Mouse (Mus musculus): ENCODE data around the gene Stac2. TPM values are rescaled to one million over a fixed set of nuclear protein-coding genes. Genes with fewer than 3 reads are reported as not detected.

The Stac2 gene
- total and polyA plus RNA-seq, 2 experiments = not detected

- no peak for TF ChIP-seq CTCF (IDR thresholded peaks at IDR 0.05; ENCODE audit: low read depth, low read length)
- Histone ChIP-seq H3K79me2 (ENCODE audit: control insufficient read depth, insufficient read depth, low read length) (no peaks in the 10 kb centered on the region), H3K4me3 (ENCODE audit: insufficient read depth, low read depth, low read length) (no peak overlapping the region), H3K36me3 (ENCODE audit: control insufficient read depth, insufficient read depth, low read length) (no peaks in the 10 kb centered on the region), H3K27me3 (ENCODE audit: control insufficient read depth, insufficient read depth, low read length) (no peaks in the 10 kb centered on the region), H3K4me1 (ENCODE audit: control insufficient read depth, insufficient read depth, low read length) (peaks cover 2% of the 10 kb centered on the region; the same call in 1 of the 2 replicates), H3K9ac (ENCODE audit: low read depth, low read length) (no peak overlapping the region), H3K27ac (replicated peaks; ENCODE audit: insufficient read depth, low read depth, low read length) (no peak overlapping the region)
- no peak for DNase-seq (ENCODE audit: extremely low read depth, low read depth, low spot score)
- WGBS = 54% methylated on average over 5 of the region's 5 CpGs
Measured at GRCm38 (mm10) chr11:97999748-98000147, 53.5 kb downstream of the Stac2 start.

DNA sequence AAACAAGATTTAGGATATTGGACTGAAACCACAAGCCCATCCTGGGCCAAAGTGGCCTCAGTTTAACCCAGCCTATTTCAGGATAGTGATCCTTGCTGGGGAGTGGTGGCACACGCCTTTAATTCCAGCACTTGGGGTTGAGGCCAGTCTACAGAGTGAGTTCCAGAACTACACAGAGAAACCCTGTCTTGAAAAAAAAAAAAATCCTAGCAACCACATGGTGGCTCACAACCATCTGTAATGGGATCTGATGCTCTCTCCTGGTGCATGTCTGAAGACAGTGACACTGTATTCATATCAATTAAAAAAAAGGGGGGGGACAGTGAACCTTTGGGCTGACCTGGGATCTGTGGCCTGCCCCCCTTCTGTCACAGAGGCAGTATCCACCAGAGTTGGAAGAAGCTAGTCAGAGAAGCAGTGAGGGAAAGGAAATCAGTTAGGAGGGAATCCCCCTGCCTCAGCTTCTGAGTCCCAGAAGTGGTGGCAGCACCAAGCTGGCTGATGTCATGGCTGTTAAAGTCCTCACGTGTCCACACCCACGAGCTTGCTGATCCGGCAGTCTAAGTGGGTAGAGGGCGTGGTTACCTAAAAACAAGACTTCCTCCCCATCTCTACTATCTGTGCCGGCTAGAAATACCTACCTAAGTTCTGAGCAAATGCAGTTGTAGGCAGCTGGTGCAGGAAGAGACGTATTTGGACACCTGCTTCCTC, 54.2 kb downstream of the Stac2 start:
- no peak overlapping the region for H3K4me3 ChIP-seq (ENCODE audit: insufficient read depth, low read depth, low read length)
- TF ChIP-seq CTCF (IDR thresholded peaks at IDR 0.05; ENCODE audit: low read depth, low read length) (no peak), POLR2A (IDR thresholded peaks at IDR 0.05; ENCODE audit: extremely low read depth, insufficient read depth, low read length) (no peak)
- H3K79me2 ChIP-seq (ENCODE audit: control insufficient read depth, insufficient read depth, low read length) = no peaks in the 10 kb centered on the region
- WGBS = 65% methylated on average over 7 of the region's 7 CpGs
- no peak overlapping the region for H3K27ac ChIP-seq (replicated peaks; ENCODE audit: insufficient read depth, low read depth, low read length)
- H3K36me3 ChIP-seq (ENCODE audit: control insufficient read depth, insufficient read depth, low read length) = no peaks in the 10 kb centered on the region
- H3K9ac ChIP-seq (ENCODE audit: low read depth, low read length) = no peak overlapping the region
- H3K4me1 ChIP-seq (ENCODE audit: control insufficient read depth, insufficient read depth, low read length) = peaks cover 5% of the 10 kb centered on the region; the same call in 1 of the 2 replicates
- no peak for DNase-seq (ENCODE audit: extremely low read depth, low read depth, low spot score)
- H3K27me3 ChIP-seq (ENCODE audit: control insufficient read depth, insufficient read depth, low read length) = no peaks in the 10 kb centered on the region

DNA sequence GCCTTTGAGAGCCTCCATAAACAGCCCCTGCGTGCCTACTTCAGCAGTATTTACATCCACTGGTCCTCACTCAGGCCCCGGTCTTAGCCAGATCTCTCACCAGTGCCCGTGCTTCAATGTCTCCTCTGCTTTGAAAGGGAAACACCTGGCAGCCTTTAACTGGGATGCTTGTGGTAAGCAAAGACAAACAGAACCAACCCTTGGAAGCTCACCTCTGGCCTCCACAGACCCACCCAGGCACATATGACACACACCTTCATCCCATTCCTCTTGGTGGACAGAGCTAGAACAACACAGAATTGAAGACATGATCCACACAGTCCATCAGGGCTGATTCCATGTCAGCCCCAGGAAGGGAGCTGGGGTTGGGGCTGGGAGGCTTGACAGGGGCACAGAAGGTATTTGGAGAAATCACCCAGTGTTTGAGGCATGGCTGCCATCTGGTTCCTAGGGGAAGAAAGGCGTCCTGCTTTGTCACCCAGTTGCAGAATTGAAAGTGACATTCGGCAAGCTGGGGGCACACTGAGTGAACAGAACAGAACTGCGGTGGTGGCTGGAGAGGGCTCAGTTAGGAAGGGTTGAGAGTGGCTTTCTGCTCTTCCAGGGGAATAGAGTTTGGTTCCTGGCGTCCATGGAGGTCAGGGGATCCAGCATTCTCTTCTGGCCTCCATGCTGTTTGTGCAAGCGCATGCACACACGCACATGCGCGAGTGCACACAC, 55.0 kb downstream of the Stac2 start:
- Histone ChIP-seq H3K79me2 (ENCODE audit: control insufficient read depth, insufficient read depth, low read length) (no peaks in the 10 kb centered on the region), H3K4me1 (ENCODE audit: control insufficient read depth, insufficient read depth, low read length) (peaks cover 5% of the 10 kb centered on the region; the same call in 1 of the 2 replicates), H3K27ac (replicated peaks; ENCODE audit: insufficient read depth, low read depth, low read length) (no peak overlapping the region), H3K4me3 (ENCODE audit: insufficient read depth, low read depth, low read length) (no peak overlapping the region), H3K9ac (ENCODE audit: low read depth, low read length) (no peak overlapping the region), H3K27me3 (ENCODE audit: control insufficient read depth, insufficient read depth, low read length) (no peaks in the 10 kb centered on the region), H3K36me3 (ENCODE audit: control insufficient read depth, insufficient read depth, low read length) (no peaks in the 10 kb centered on the region)
- 79% methylated on average over 11 of the region's 11 CpGs for WGBS
- no peak for DNase-seq (ENCODE audit: extremely low read depth, low read depth, low spot score)
- TF ChIP-seq CTCF (IDR thresholded peaks at IDR 0.05; ENCODE audit: low read depth, low read length) (no peak), POLR2A (IDR thresholded peaks at IDR 0.05; ENCODE audit: extremely low read depth, insufficient read depth, low read length) (no peak)

GRCm38 (mm10) chr11:97997387-97997960, 55.8 kb downstream of the Stac2 start:
- Histone ChIP-seq H3K4me3 (ENCODE audit: insufficient read depth, low read depth, low read length) (no peak overlapping the region), H3K79me2 (ENCODE audit: control insufficient read depth, insufficient read depth, low read length) (no peaks in the 10 kb centered on the region), H3K27me3 (ENCODE audit: control insufficient read depth, insufficient read depth, low read length) (no peaks in the 10 kb centered on the region), H3K36me3 (ENCODE audit: control insufficient read depth, insufficient read depth, low read length) (no peaks in the 10 kb centered on the region), H3K27ac (replicated peaks; ENCODE audit: insufficient read depth, low read depth, low read length) (no peak overlapping the region), H3K9ac (ENCODE audit: low read depth, low read length) (no peak overlapping the region), H3K4me1 (ENCODE audit: control insufficient read depth, insufficient read depth, low read length) (peaks cover 5% of the 10 kb centered on the region; the same call in 1 of the 2 replicates)
- DNase-seq (ENCODE audit: extremely low read depth, low read depth, low spot score) = peak; percentile 51
- WGBS = 60% methylated on average over 8 of the region's 8 CpGs
- TF ChIP-seq POLR2A (IDR thresholded peaks at IDR 0.05; ENCODE audit: extremely low read depth, insufficient read depth, low read length) = no peak
- TF ChIP-seq CTCF (IDR thresholded peaks at IDR 0.05; ENCODE audit: low read depth, low read length) = no peak

- Histone ChIP-seq H3K4me3 (ENCODE audit: insufficient read depth, low read depth, low read length) (no peak overlapping the region), H3K9ac (ENCODE audit: low read depth, low read length) (no peak overlapping the region), H3K4me1 (ENCODE audit: control insufficient read depth, insufficient read depth, low read length) (peaks cover 5% of the 10 kb centered on the region; the same call in 1 of the 2 replicates), H3K36me3 (ENCODE audit: control insufficient read depth, insufficient read depth, low read length) (no peaks in the 10 kb centered on the region), H3K79me2 (ENCODE audit: control insufficient read depth, insufficient read depth, low read length) (no peaks in the 10 kb centered on the region), H3K27me3 (ENCODE audit: control insufficient read depth, insufficient read depth, low read length) (no peaks in the 10 kb centered on the region), H3K27ac (replicated peaks; ENCODE audit: insufficient read depth, low read depth, low read length) (no peak overlapping the region)
- TF ChIP-seq CTCF (IDR thresholded peaks at IDR 0.05; ENCODE audit: low read depth, low read length) (no peak), POLR2A (IDR thresholded peaks at IDR 0.05; ENCODE audit: extremely low read depth, insufficient read depth, low read length) (no peak)
- 46% methylated on average over 1 of the region's 1 CpGs for WGBS
- no peak for DNase-seq (ENCODE audit: extremely low read depth, low read depth, low spot score)
Measured at GRCm38 (mm10) chr11:97996691-97997090, 56.6 kb downstream of the Stac2 start.
